Mouse (Mus musculus) heart, embryonic 14.5 days (tissue): ENCODE results near the gene Palm3. TPM values are rescaled to one million over a fixed set of nuclear protein-coding genes. Genes with fewer than 3 reads are reported as not detected.
A peak's percentile ranks its signal among the peaks of the same experiment; 100 is the strongest.

Experiments
- ATAC-seq: fragments of 200-750 bp; cut with Nextera tagmentation; 2 replicates; pipeline ENCODE4 v1.8.0; 2017; ENCODE audit warnings: low read depth, moderate TSS enrichment; ENCODE audit not compliant: insufficient number of reproducible peaks, insufficient read depth, low FRiP score
- H3K27ac ChIP-seq, 2 experiments: fragments of 200-500 bp in 1 of 2; fragments of 300-500 bp in 1 of 2; sonication (generic) in 1 of 2; replicated peaks in 1 of 2; 2 replicates each; pipeline ENCODE4 v1.5.1; 2012 to 2014; ENCODE audit warnings: low read depth in 2 of 2, low read length in 2 of 2, control low read depth in 1 of 2, mild to moderate bottlenecking in 1 of 2, mixed read lengths in 1 of 2; ENCODE audit not compliant: control insufficient read depth in 1 of 2, insufficient read depth in 1 of 2
- H3K27me3 ChIP-seq: fragments of 300-500 bp; sonication (generic); 2 replicates; pipeline ENCODE4 v1.6.1; 2014; ENCODE audit warnings: mild to moderate bottlenecking, low read length, control low read depth; ENCODE audit not compliant: control insufficient read depth, insufficient read depth
- H3K36me3 ChIP-seq: fragments of 300-500 bp; sonication (generic); 2 replicates; pipeline ENCODE4 v1.6.1; 2014; ENCODE audit warnings: mild to moderate bottlenecking, control low read depth, low read length, mixed read lengths; ENCODE audit not compliant: control insufficient read depth, insufficient read depth
- H3K4me1 ChIP-seq, 2 experiments: fragments of 200-500 bp in 1 of 2; fragments of 300-500 bp in 1 of 2; sonication (generic) in 1 of 2; 2 replicates each; pipeline ENCODE4 v1.6.1; 2012 to 2014; ENCODE audit warnings: low read length in 2 of 2, control low read depth in 1 of 2, mixed read lengths in 1 of 2; ENCODE audit not compliant: control insufficient read depth in 2 of 2, insufficient read depth in 2 of 2
- H3K4me2 ChIP-seq: fragments of 300-500 bp; sonication (generic); 2 replicates; pipeline ENCODE4 v1.6.1; 2014; ENCODE audit warnings: mild to moderate bottlenecking, low read length
- H3K4me3 ChIP-seq, 2 experiments: fragments of 200-500 bp in 1 of 2; fragments of 300-500 bp in 1 of 2; sonication (generic) in 1 of 2; 2 replicates each; pipeline ENCODE4 v1.5.1; 2012 to 2014; ENCODE audit warnings: low read length in 2 of 2, mild to moderate bottlenecking in 2 of 2, control low read depth in 1 of 2, low read depth in 1 of 2, moderate library complexity in 1 of 2; ENCODE audit not compliant: control insufficient read depth in 1 of 2, insufficient read depth in 1 of 2
- H3K9ac ChIP-seq: fragments of 300-500 bp; sonication (generic); 2 replicates; pipeline ENCODE4 v1.6.1; 2014; ENCODE audit warnings: mild to moderate bottlenecking, low read length
- H3K9me3 ChIP-seq: fragments of 300-500 bp; sonication (generic); 2 replicates; pipeline ENCODE4 v1.6.1; 2016; ENCODE audit warnings: low read length, control low read depth; ENCODE audit not compliant: control insufficient read depth
- WGBS: fragments of 180-500 bp; shearing (Covaris S2); extraction: QIAGEN DNeasy Blood & Tissue Kit; methylation state at CpG from one replicate; pipeline ENCODE4 v1.1.7; 2014; 5-methylcytosine and 5-hydroxymethylcytosine counted together
- polyA plus RNA-seq: library from polyadenylated mRNA; unstranded; fragments of >200 nt; fragmentation: Nextera tagmentation; extraction: Ambion mirVana; gene quantifications from 2 replicates; pipeline ENCODE4 v1.2.1, GENCODE M21; 2014

Gene Palm3
- polyA plus RNA-seq, 1 experiment from 2014 or later, result 1.2 TPM

GRCm38 (mm10) chr8:84025863-84026262 lies 4.6 kb downstream of the Palm3 start:
- peaks cover 24 to 42% of the 10 kb centered on the region in 2 experiments for H3K4me1 ChIP-seq
- peak overlapping the region; percentile 37 to 45 for H3K4me3 ChIP-seq
- no peaks in the 10 kb centered on the region for H3K36me3 ChIP-seq
- peak overlapping the region; percentile 80 for H3K4me2 ChIP-seq
- WGBS, result under 1% methylated on average over 41 of the region's 41 CpGs
- H3K27me3 ChIP-seq, result peaks cover 50% of the 10 kb centered on the region
- no peak overlapping the region for H3K27ac ChIP-seq
- no peaks in the 10 kb centered on the region for H3K9me3 ChIP-seq
- ATAC-seq, result 0 out of 2 replicates have a peak, but pooled peaks have one; percentile 20
- H3K9ac ChIP-seq, result peak overlapping the region; percentile 54

GRCm38 (mm10) chr8:84027449-84027848 lies 6.2 kb downstream of the Palm3 start:
- H3K4me1 ChIP-seq, result peaks cover 17 to 28% of the 10 kb centered on the region in 2 experiments
- no peak overlapping the region for H3K4me2 ChIP-seq
- WGBS, result 15% methylated on average over 10 of the region's 10 CpGs
- no peaks in the 10 kb centered on the region for H3K36me3 ChIP-seq
- H3K4me3 ChIP-seq, result no peak overlapping the region
- no peaks in the 10 kb centered on the region for H3K9me3 ChIP-seq
- no peak overlapping the region for H3K27ac ChIP-seq
- H3K27me3 ChIP-seq, result peaks cover 38% of the 10 kb centered on the region
- ATAC-seq, result no peak
- no peak overlapping the region for H3K9ac ChIP-seq

GRCm38 (mm10) chr8:84029272-84029671 lies 8.0 kb downstream of the Palm3 start:
- Histone ChIP-seq H3K9me3 (no peaks in the 10 kb centered on the region), H3K36me3 (no peaks in the 10 kb centered on the region), H3K27ac (no peak overlapping the region), H3K27me3 (peaks cover 37% of the 10 kb centered on the region), H3K4me2 (no peak overlapping the region), H3K4me3 (no peak overlapping the region), H3K9ac (no peak overlapping the region), H3K4me1 (peaks cover 5 to 10% of the 10 kb centered on the region in 2 experiments; a peak in 3 of 4 replicates)
- ATAC-seq, result no peak
- 76% methylated on average over 5 of the region's 5 CpGs for WGBS

GRCm38 (mm10) chr8:84032777-84033176 lies 11.5 kb downstream of the Palm3 start:
- WGBS, result 74% methylated on average over 4 of the region's 4 CpGs
- no peak overlapping the region for H3K9ac ChIP-seq
- no peak for ATAC-seq

GRCm38 (mm10) chr8:84038015-84038414 lies 16.7 kb downstream of the Palm3 start:
- no peak overlapping the region for H3K9ac ChIP-seq
- WGBS, result 57% methylated on average over 5 of the region's 5 CpGs

More at GRCm38 (mm10) chr8:84032777-84033176, 11.5 kb downstream of the Palm3 start:
- no peaks in the 10 kb centered on the region for H3K4me1 ChIP-seq
- no peaks in the 10 kb centered on the region for H3K36me3 ChIP-seq
- peaks cover 11% of the 10 kb centered on the region for H3K27me3 ChIP-seq
- no peak overlapping the region for H3K27ac ChIP-seq
- H3K4me3 ChIP-seq, result no peak overlapping the region
- H3K4me2 ChIP-seq, result no peak overlapping the region
- H3K9me3 ChIP-seq, result no peaks in the 10 kb centered on the region

GRCm38 (mm10) chr8:84039050-84039449 lies 17.8 kb downstream of the Palm3 start:
- no peak overlapping the region for H3K4me2 ChIP-seq
- H3K4me3 ChIP-seq, result no peak overlapping the region
- no peaks in the 10 kb centered on the region for H3K36me3 ChIP-seq
- peaks cover 13% of the 10 kb centered on the region in 2 experiments; a peak in 3 of 4 replicates for H3K4me1 ChIP-seq
- H3K9ac ChIP-seq, result no peak overlapping the region
- no peaks in the 10 kb centered on the region for H3K9me3 ChIP-seq
- H3K27ac ChIP-seq, result no peak overlapping the region
- H3K27me3 ChIP-seq, result peaks cover 17% of the 10 kb centered on the region
- no peak for ATAC-seq
- WGBS, result 4% methylated on average over 5 of the region's 5 CpGs

More at GRCm38 (mm10) chr8:84038015-84038414, 16.7 kb downstream of the Palm3 start:
- H3K9me3 ChIP-seq, result no peaks in the 10 kb centered on the region
- H3K36me3 ChIP-seq, result no peaks in the 10 kb centered on the region
- peaks cover 7% of the 10 kb centered on the region for H3K27me3 ChIP-seq
- no peak overlapping the region for H3K4me3 ChIP-seq
- no peak overlapping the region for H3K27ac ChIP-seq
- peaks cover 13% of the 10 kb centered on the region in 2 experiments; a peak in 3 of 4 replicates for H3K4me1 ChIP-seq
- no peak overlapping the region for H3K4me2 ChIP-seq
- ATAC-seq, result no peak

- peak; percentile 57 for ATAC-seq
- H3K4me3 ChIP-seq, result peak within 1 kb of the TSS; percentile 44 to 56
- peak within 1 kb of the TSS; percentile 79 for H3K4me2 ChIP-seq
- H3K9me3 ChIP-seq, result no peaks in the 10 kb centered on the region
- peaks cover 31% of the 10 kb centered on the region for H3K27me3 ChIP-seq
- no peaks in the 10 kb centered on the region for H3K36me3 ChIP-seq
- peak within 1 kb of the TSS; percentile 66 for H3K9ac ChIP-seq
- peak within 1 kb of the TSS; percentile 10 to 29; a peak in 1 of 4 replicates for H3K27ac ChIP-seq
- 4% methylated on average over 38 of the region's 40 CpGs for WGBS
- H3K4me1 ChIP-seq, result peaks cover 13 to 16% of the 10 kb centered on the region in 2 experiments; a peak in 3 of 4 replicates
Measured at GRCm38 (mm10) chr8:84042066-84042947, 21.0 kb downstream of the Palm3 start, which contains the start of gene Il27ra. TSS of gene Il27ra (minus strand) at chr8:84042589.
